Mouse (Mus musculus) forebrain, embryonic 11.5 days (tissue): ENCODE data around the gene Lamc1. TPM values are rescaled to one million over a fixed set of nuclear protein-coding genes. Genes with fewer than 3 reads are reported as not detected.
"Not testable (repeated sequence)": the region's sequence is repeated elsewhere in the genome, so short reads cannot be mapped to it uniquely, and the experiment has no call there.

Experiments
- ATAC-seq: fragments of 200-750 bp; cut with Nextera tagmentation; replicated peaks from 2 replicates; pipeline ENCODE4 v1.8.0; 2017; ENCODE audit warnings: moderate TSS enrichment; ENCODE audit not compliant: low FRiP score
- DNase-seq: peaks from one replicate; pipeline ENCODE4 v3.0.0-alpha.2; 2017; ENCODE audit warnings: low spot score
- H3K27ac ChIP-seq: fragments of 300-500 bp; sonication (generic); 2 replicates; pipeline ENCODE4 v1.5.1; 2014; ENCODE audit warnings: low read depth, low read length
- H3K27me3 ChIP-seq: fragments of 300-500 bp; sonication (generic); 2 replicates; pipeline ENCODE4 v1.6.1; 2014; ENCODE audit warnings: mild to moderate bottlenecking, low read length, mixed read lengths; ENCODE audit not compliant: control insufficient read depth, insufficient read depth
- H3K36me3 ChIP-seq: fragments of 300-500 bp; sonication (generic); 2 replicates; pipeline ENCODE4 v1.6.1; 2014; ENCODE audit warnings: mild to moderate bottlenecking, low read length, moderate library complexity, mixed read lengths; ENCODE audit not compliant: control insufficient read depth, insufficient read depth
- H3K4me1 ChIP-seq: fragments of 300-500 bp; sonication (generic); replicated peaks from 2 replicates; pipeline ENCODE4 v1.6.1; 2014; ENCODE audit warnings: low read length, mixed read lengths; ENCODE audit not compliant: control insufficient read depth, insufficient read depth
- H3K4me2 ChIP-seq: fragments of 300-500 bp; sonication (generic); 2 replicates; pipeline ENCODE4 v1.6.1; 2014; ENCODE audit warnings: low read depth, mild to moderate bottlenecking, low read length, moderate library complexity, mixed read lengths; ENCODE audit not compliant: severe bottlenecking
- H3K4me3 ChIP-seq: fragments of 300-500 bp; sonication (generic); 2 replicates; pipeline ENCODE4 v1.5.1; 2014; ENCODE audit warnings: low read depth, low read length
- H3K9ac ChIP-seq: fragments of 300-500 bp; sonication (generic); 2 replicates; pipeline ENCODE4 v1.6.1; 2014; ENCODE audit warnings: low read length
- H3K9me3 ChIP-seq: fragments of 300-500 bp; sonication (generic); 2 replicates; pipeline ENCODE4 v1.6.1; 2016; ENCODE audit warnings: low read length, mixed read lengths; ENCODE audit not compliant: control insufficient read depth
- WGBS: fragments of 180-500 bp; shearing (Covaris S2); extraction: QIAGEN DNeasy Blood & Tissue Kit; methylation state at CpG from one replicate; pipeline ENCODE4 v1.1.7; 2014; 5-methylcytosine and 5-hydroxymethylcytosine counted together
- polyA plus RNA-seq: library from polyadenylated mRNA; unstranded; fragments of >200 nt; fragmentation: Nextera tagmentation; extraction: Ambion mirVana; gene quantifications from 2 replicates; pipeline ENCODE4 v1.2.1, GENCODE M21; 2014

Gene Lamc1
- polyA plus RNA-seq, 1 experiment from 2014 or later = 31.4 TPM

- Histone ChIP-seq H3K4me3 (no peak overlapping the region), H3K9me3 (no peaks in the 10 kb centered on the region), H3K36me3 (no peaks in the 10 kb centered on the region), H3K4me2 (no peak overlapping the region), H3K4me1 (no peaks in the 10 kb centered on the region), H3K9ac (no peak overlapping the region), H3K27ac (no peak overlapping the region), H3K27me3 (no peaks in the 10 kb centered on the region)
- DNase-seq (no peak), ATAC-seq (no peak)
- 96% methylated on average over 5 of the region's 5 CpGs for WGBS
Measured at GRCm38 (mm10) chr1:153312992-153313391, 19.6 kb downstream of the Lamc1 start.

- 85% methylated on average over 5 of the region's 5 CpGs for WGBS
- Histone ChIP-seq H3K4me3 (no peak overlapping the region), H3K9ac (no peak overlapping the region), H3K36me3 (no peaks in the 10 kb centered on the region), H3K27me3 (no peaks in the 10 kb centered on the region), H3K4me2 (no peak overlapping the region), H3K27ac (no peak overlapping the region), H3K4me1 (0 out of 2 replicates have a peak, but pooled peaks cover 2% of the 10 kb centered on the region), H3K9me3 (no peaks in the 10 kb centered on the region)
- ATAC-seq (no peak), DNase-seq (no peak)
Measured at GRCm38 (mm10) chr1:153310190-153310589, 22.4 kb downstream of the Lamc1 start.

GRCm38 (mm10) chr1:153309310-153309709 lies 23.3 kb downstream of the Lamc1 start:
- WGBS = 92% methylated on average over 4 of the region's 4 CpGs
- H3K4me2 ChIP-seq = no peak overlapping the region
- no peak for ATAC-seq
- no peak overlapping the region for H3K4me3 ChIP-seq
- no peaks in the 10 kb centered on the region for H3K36me3 ChIP-seq
- no peak for DNase-seq
- H3K9me3 ChIP-seq = no peaks in the 10 kb centered on the region
- H3K9ac ChIP-seq = no peak overlapping the region
- no peak overlapping the region for H3K27ac ChIP-seq
- H3K27me3 ChIP-seq = no peaks in the 10 kb centered on the region
- H3K4me1 ChIP-seq = 0 out of 2 replicates have a peak, but pooled peaks cover 2% of the 10 kb centered on the region

- ATAC-seq (no peak), DNase-seq (no peak)
- 78% methylated on average over 10 of the region's 10 CpGs for WGBS
- H3K27me3 ChIP-seq = no peaks in the 10 kb centered on the region
- no peaks in the 10 kb centered on the region for H3K9me3 ChIP-seq
- H3K9ac ChIP-seq = no peak overlapping the region
- 0 out of 2 replicates have a peak, but pooled peaks cover 2% of the 10 kb centered on the region for H3K4me1 ChIP-seq
- H3K4me3 ChIP-seq = no peak overlapping the region
- H3K27ac ChIP-seq = no peak overlapping the region
- H3K4me2 ChIP-seq = no peak overlapping the region
- no peaks in the 10 kb centered on the region for H3K36me3 ChIP-seq
Measured at GRCm38 (mm10) chr1:153308915-153309296, 23.7 kb downstream of the Lamc1 start.

- Histone ChIP-seq H3K4me2 (no peak overlapping the region), H3K27me3 (no peaks in the 10 kb centered on the region), H3K9me3 (no peaks in the 10 kb centered on the region), H3K4me1 (0 out of 2 replicates have a peak, but pooled peaks cover 2% of the 10 kb centered on the region), H3K27ac (no peak overlapping the region), H3K9ac (no peak overlapping the region), H3K4me3 (no peak overlapping the region), H3K36me3 (no peaks in the 10 kb centered on the region)
- no peak for DNase-seq
- ATAC-seq = no peak
- 78% methylated on average over 9 of the region's 9 CpGs for WGBS
Measured at GRCm38 (mm10) chr1:153308179-153308914, 24.2 kb downstream of the Lamc1 start.

GRCm38 (mm10) chr1:153307509-153308178 lies 24.9 kb downstream of the Lamc1 start:
- Histone ChIP-seq H3K9ac (no peak overlapping the region), H3K27ac (no peak overlapping the region), H3K27me3 (no peaks in the 10 kb centered on the region), H3K4me3 (no peak overlapping the region), H3K4me1 (0 out of 2 replicates have a peak, but pooled peaks cover 2% of the 10 kb centered on the region), H3K4me2 (no peak overlapping the region), H3K9me3 (no peaks in the 10 kb centered on the region), H3K36me3 (no peaks in the 10 kb centered on the region)
- DNase-seq (no peak), ATAC-seq (no peak)
- WGBS = 77% methylated on average over 12 of the region's 12 CpGs

- not testable (repeated sequence) for H3K4me1 ChIP-seq, DNase-seq, ATAC-seq, H3K36me3 ChIP-seq, H3K27ac ChIP-seq, H3K9me3 ChIP-seq, H3K27me3 ChIP-seq, H3K4me3 ChIP-seq, H3K9ac ChIP-seq, H3K4me2 ChIP-seq
- 83% methylated on average over 9 of the region's 9 CpGs for WGBS
Measured at GRCm38 (mm10) chr1:153305728-153306127, 26.9 kb downstream of the Lamc1 start.

GRCm38 (mm10) chr1:153305249-153305648 lies 27.3 kb downstream of the Lamc1 start:
- H3K4me3 ChIP-seq, H3K4me1 ChIP-seq, H3K9ac ChIP-seq, H3K4me2 ChIP-seq, H3K36me3 ChIP-seq, H3K27ac ChIP-seq, ATAC-seq, H3K27me3 ChIP-seq, H3K9me3 ChIP-seq, DNase-seq: not testable (repeated sequence)
- 97% methylated on average over 22 of the region's 22 CpGs for WGBS
